Mouse (Mus musculus): Measurements from ENCODE around the gene Trank1. TPM values are rescaled to one million over a fixed set of nuclear protein-coding genes. Genes with fewer than 3 reads are reported as not detected.

The Trank1 gene
- total RNA-seq (2012; rRNA removed) (0.34 and 0.38 TPM in 2 replicates), total RNA-seq (2014; rRNA removed) (0.13 and 0.27 TPM in 2 replicates), polyA plus RNA-seq (2012; ENCODE audit: insufficient read length, low read depth) (0.66 and 0.71 TPM in 2 replicates)

DNA sequence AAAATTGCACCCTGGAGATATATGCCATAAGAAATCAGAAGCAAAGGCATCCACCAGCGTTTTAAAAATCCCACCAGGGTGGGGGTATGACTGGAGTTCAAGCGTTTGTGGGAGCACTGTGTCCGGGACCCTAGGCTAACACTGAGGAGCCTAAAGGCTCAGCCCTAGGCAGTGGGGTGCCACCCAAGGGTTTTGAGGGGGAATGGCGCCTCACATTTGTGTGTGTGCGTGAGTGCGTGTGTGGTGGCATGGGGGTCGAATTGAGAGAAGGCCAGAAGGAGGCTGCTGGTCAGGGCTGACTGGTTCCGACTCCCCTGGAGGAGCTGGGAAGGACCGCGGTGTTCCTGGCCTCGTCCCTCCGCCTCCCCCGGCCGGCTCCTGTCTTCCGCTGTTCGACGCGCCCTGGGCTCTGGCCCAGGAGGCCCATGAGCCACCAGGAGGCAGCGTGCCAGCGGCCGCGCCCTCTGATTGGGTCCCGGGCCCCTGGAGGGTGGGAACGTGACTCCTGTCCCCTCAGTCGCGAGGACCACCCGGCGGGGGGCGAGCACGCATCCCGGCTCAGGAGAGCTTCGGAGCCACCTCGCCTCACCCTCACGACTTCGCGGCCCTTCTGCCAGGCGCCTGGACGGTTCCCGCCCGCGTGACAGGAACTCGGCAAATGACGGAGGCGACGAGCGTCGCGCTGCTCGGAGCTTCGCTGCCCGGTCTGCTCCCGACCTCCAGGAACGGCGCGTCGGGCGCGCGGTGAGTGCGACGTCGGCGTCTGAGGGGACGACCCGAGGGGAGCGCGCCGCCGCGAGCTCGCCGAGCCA, at the start of gene Trank1:
TSS of gene Trank1 (plus strand) at position 709 of the 812 bp plus-strand sequence.
- peaks cover 0 to 7% of the 10 kb centered on the region in 2 experiments; a peak in 2 of 4 replicates for H3K4me1 ChIP-seq (ENCODE audit: control insufficient read depth in 1 of 2, insufficient read depth in 2 of 2)
- no peak for DNase-seq (ENCODE audit: extremely low read depth)
- dilution Hi-C loops (cut with MboI; ENCODE audit: extremely low pct_ligation_motif_present, extremely low pct_unique_long_range_greater_than_20kb, low sequenced_read_pairs) (no loop called here), in situ Hi-C loops (cut with MboI; ENCODE audit: low pct_ligation_motif_present, low pct_unique_long_range_greater_than_20kb, low sequenced_read_pairs) (no loop called here)
- H3K36me3 ChIP-seq (replicated peaks in 1 of 2; ENCODE audit: control insufficient read depth in 1 of 2, insufficient read depth in 1 of 2, low read length in 1 of 2): no peaks in the 10 kb centered on the region
- H3K79me2 ChIP-seq (replicated peaks; ENCODE audit: control insufficient read depth, extremely low read depth, insufficient read depth, poor library complexity, severe bottlenecking): no peaks in the 10 kb centered on the region
- TF ChIP-seq POLR2A (IDR thresholded peaks at IDR 0.05; ENCODE audit: low read depth, low read length) (no peak), JUN (IDR thresholded peaks at IDR 0.05; ENCODE audit: insufficient read depth, low read depth, low read length) (no peak), USF2 (conservative IDR thresholded peaks at IDR 0.05; ENCODE audit: low read depth, low read length) (no peak), ETS1 (conservative IDR thresholded peaks at IDR 0.05; ENCODE audit: low read depth, low read length) (no peak), POLR2AphosphoS2 (IDR thresholded peaks at IDR 0.05; ENCODE audit: low read depth, low read length) (no peak), BHLHE40 (IDR thresholded peaks at IDR 0.05; ENCODE audit: low read depth, low read length) (no peak), ZMIZ1 (IDR thresholded peaks at IDR 0.05; ENCODE audit: low read depth, low read length) (no peak), SMC3 (IDR thresholded peaks at IDR 0.05; ENCODE audit: low read depth, low read length) (no peak), MXI1 (IDR thresholded peaks at IDR 0.05; ENCODE audit: low read depth, low read length) (no peak), UBTF (IDR thresholded peaks at IDR 0.05; ENCODE audit: low read depth, low read length) (no peak), USF1 (IDR thresholded peaks at IDR 0.05; ENCODE audit: low read depth, low read length) (no peak), MAZ (IDR thresholded peaks at IDR 0.05; ENCODE audit: low read depth, low read length) (no peak), ZC3H11A (IDR thresholded peaks at IDR 0.05; ENCODE audit: low read depth, low read length) (no peak), RAD21 (IDR thresholded peaks at IDR 0.05; ENCODE audit: low read depth, low read length) (no peak), CHD1 (IDR thresholded peaks at IDR 0.05; ENCODE audit: low read depth, low read length) (no peak), MAX (IDR thresholded peaks at IDR 0.05; ENCODE audit: low read length) (no peak), PAX5 (IDR thresholded peaks at IDR 0.05; ENCODE audit: low read length) (no peak), NELFE (IDR thresholded peaks at IDR 0.05; ENCODE audit: low read depth, low read length) (no peak)
- peaks cover 15% of the 10 kb centered on the region for H3K9me3 ChIP-seq (replicated peaks; ENCODE audit: low read length)
- H3K4me3 ChIP-seq (replicated peaks in 1 of 3; ENCODE audit: low read depth in 2 of 3, low read length in 2 of 3, poor library complexity in 1 of 3): no peak within 1 kb of the TSS
- no peak within 1 kb of the TSS for H3K27ac ChIP-seq (ENCODE audit: insufficient read depth, low read depth)
- H3K4me2 ChIP-seq (ENCODE audit: insufficient read depth, low read depth, poor library complexity, severe bottlenecking): no peak within 1 kb of the TSS
- no peak within 1 kb of the TSS for H3K9ac ChIP-seq (ENCODE audit: insufficient read depth, low read depth)
- H3K27me3 ChIP-seq (replicated peaks): no peaks in the 10 kb centered on the region

GRCm38 (mm10) chr9:111267998-111268397, 43.5 kb upstream of the Trank1 start:
- Histone ChIP-seq H3K36me3 (replicated peaks in 1 of 2; ENCODE audit: control insufficient read depth in 1 of 2, insufficient read depth in 1 of 2, low read length in 1 of 2) (peaks cover 32 to 52% of the 10 kb centered on the region in 2 experiments), H3K4me1 (ENCODE audit: control insufficient read depth in 1 of 2, insufficient read depth in 2 of 2) (peaks cover 4 to 15% of the 10 kb centered on the region in 2 experiments; a peak in 3 of 4 replicates), H3K9me3 (replicated peaks; ENCODE audit: low read length) (no peaks in the 10 kb centered on the region), H3K27ac (ENCODE audit: insufficient read depth, low read depth) (no peak overlapping the region), H3K79me2 (replicated peaks; ENCODE audit: control insufficient read depth, extremely low read depth, insufficient read depth, poor library complexity, severe bottlenecking) (peaks cover 30% of the 10 kb centered on the region), H3K4me2 (ENCODE audit: insufficient read depth, low read depth, poor library complexity, severe bottlenecking) (no peak overlapping the region), H3K4me3 (replicated peaks in 1 of 3; ENCODE audit: low read depth in 2 of 3, low read length in 2 of 3, poor library complexity in 1 of 3) (no peak overlapping the region), H3K27me3 (replicated peaks) (no peaks in the 10 kb centered on the region), H3K9ac (ENCODE audit: insufficient read depth, low read depth) (no peak overlapping the region)
- TF ChIP-seq HCFC1 (IDR thresholded peaks at IDR 0.05; ENCODE audit: low read depth, low read length) (no peak), USF2 (conservative IDR thresholded peaks at IDR 0.05; ENCODE audit: low read depth, low read length) (no peak), RAD21 (IDR thresholded peaks at IDR 0.05; ENCODE audit: low read depth, low read length) (no peak), GABPA (IDR thresholded peaks at IDR 0.05; ENCODE audit: insufficient replicate concordance, low read depth, low read length) (no peak), NRF1 (IDR thresholded peaks at IDR 0.05; ENCODE audit: low read depth, low read length) (no peak), SIN3A (IDR thresholded peaks at IDR 0.05; ENCODE audit: low read length) (no peak), ETS1 (conservative IDR thresholded peaks at IDR 0.05; ENCODE audit: low read depth, low read length) (no peak), PAX5 (IDR thresholded peaks at IDR 0.05; ENCODE audit: low read length) (no peak), ZMIZ1 (IDR thresholded peaks at IDR 0.05; ENCODE audit: low read depth, low read length) (no peak), ZC3H11A (IDR thresholded peaks at IDR 0.05; ENCODE audit: low read depth, low read length) (no peak), EP300 (IDR thresholded peaks at IDR 0.05; ENCODE audit: low read length) (no peak)
- in situ Hi-C loops (cut with MboI; ENCODE audit: low pct_ligation_motif_present, low pct_unique_long_range_greater_than_20kb, low sequenced_read_pairs) (no loop called here), dilution Hi-C loops (cut with MboI; ENCODE audit: extremely low pct_ligation_motif_present, extremely low pct_unique_long_range_greater_than_20kb, low sequenced_read_pairs) (no loop called here)
- DNase-seq (ENCODE audit: extremely low read depth): no peak
